Mouse (Mus musculus) spleen, postnatal 4 days (tissue): ENCODE measurements around the gene Cfl2.

ENCODE experiments used
- DNase-seq, 2 experiments: peaks; one replicate each; pipeline ENCODE4 v3.0.0; 2022; ENCODE audit warnings: low spot score in 2 of 2

Cfl2 gene

GRCm38 (mm10) chr12:54830574-54830973 is 32.1 kb downstream of the Cfl2 start:
- DNase-seq: peak; percentile 70 to 86

GRCm38 (mm10) chr12:54829876-54830275 is 32.8 kb downstream of the Cfl2 start:
- no peak for DNase-seq

GRCm38 (mm10) chr12:54828043-54828442 is 34.6 kb downstream of the Cfl2 start:
- no peak for DNase-seq

GRCm38 (mm10) chr12:54825202-54825601 is 37.5 kb downstream of the Cfl2 start:
- no peak for DNase-seq

GRCm38 (mm10) chr12:54822836-54823426 is 39.7 kb downstream of the Cfl2 start:
- DNase-seq: no peak

GRCm38 (mm10) chr12:54820684-54821161 is 42.0 kb downstream of the Cfl2 start:
- DNase-seq: no peak

GRCm38 (mm10) chr12:54819181-54819935 is 43.3 kb downstream of the Cfl2 start:
- DNase-seq: no peak

GRCm38 (mm10) chr12:54810142-54810541 is 52.5 kb downstream of the Cfl2 start:
- DNase-seq: no peak
